Mouse (Mus musculus) mouse embryonic stem cell (cell line): Measurements from ENCODE around the gene Fam50b.

Source experiments
- in situ Hi-C, 2 experiments: fragments of 300-500 bp; cut with MboI; formaldehyde crosslinking; loops; 1 replicate in 1 of 2; 3 replicates in 1 of 2; pipeline ENCODE4 v1.14.3; 2019 to 2020; ENCODE audit warnings: low sequenced_read_pairs in 2 of 2, low pct_unique_long_range_greater_than_20kb in 1 of 2, mixed read lengths in 1 of 2; ENCODE audit not compliant: unreplicated experiment in 1 of 2

The Fam50b gene

GRCm38 (mm10) chr13:34780856-34781610, 46.4 kb downstream of the Fam50b start:
- in situ Hi-C loops, result no loop called here

DNA sequence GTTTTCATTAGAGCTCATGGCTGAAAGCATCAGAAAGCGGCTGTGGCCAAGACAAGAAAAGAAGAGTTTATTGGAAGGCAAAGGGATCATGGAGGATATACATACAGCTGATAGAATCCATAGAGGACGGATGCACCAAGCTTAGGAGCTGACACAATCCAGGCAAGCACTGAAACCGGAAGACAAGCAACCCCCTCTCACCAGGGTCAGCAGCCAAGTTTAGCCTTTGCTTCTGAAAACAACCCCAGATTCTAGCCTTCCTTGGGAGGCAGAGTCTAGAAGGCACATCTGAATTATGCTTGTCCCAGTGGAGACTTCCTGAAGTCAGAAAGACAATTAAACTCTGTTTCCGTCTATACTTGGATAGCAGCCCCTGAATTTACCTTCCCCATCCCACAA, 47.0 kb downstream of the Fam50b start:
- in situ Hi-C loops, result no loop called here

DNA sequence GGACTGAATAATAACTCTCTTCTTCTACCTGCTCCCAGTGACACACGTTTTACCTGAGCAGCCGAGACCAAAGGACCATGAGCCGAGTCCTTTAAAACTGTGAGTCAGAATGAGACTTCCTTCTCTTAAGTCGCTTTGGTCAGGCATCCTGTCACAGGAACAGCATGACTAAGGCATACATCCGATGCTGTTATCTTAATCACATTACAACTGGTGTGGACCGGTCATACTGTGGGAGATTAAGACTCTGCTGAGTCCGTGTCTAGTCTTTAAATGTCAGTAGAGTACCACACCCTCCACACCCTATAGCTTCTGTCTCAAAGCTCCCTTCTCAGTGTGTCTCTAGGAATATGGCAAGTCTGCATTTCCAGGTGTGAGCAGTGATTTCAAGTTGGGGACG, 50.2 kb downstream of the Fam50b start:
- in situ Hi-C loops, result no loop called here

- in situ Hi-C loops, result no loop called here
Measured at GRCm38 (mm10) chr13:34786634-34787033, 52.0 kb downstream of the Fam50b start.

DNA sequence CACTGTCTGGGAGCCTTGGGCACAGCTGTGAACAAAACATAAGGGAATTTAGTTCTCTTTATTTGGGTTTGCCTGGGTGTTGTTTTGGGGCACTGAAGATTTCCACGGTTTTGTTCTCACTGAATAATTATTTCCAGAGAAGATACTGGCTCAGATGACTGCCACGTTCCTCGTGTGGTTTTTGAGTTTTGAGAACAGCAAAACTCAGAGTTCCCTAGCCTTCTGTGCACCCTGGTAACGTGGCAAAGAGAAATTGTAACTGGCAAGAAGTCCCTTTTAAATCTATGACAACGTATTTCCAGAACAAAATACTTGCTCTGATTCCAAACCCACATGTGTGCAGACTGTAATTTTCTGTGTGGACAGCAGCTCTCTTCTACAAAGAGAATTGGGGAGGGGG, 52.9 kb downstream of the Fam50b start:
- in situ Hi-C loops, result no loop called here

- in situ Hi-C loops, result no loop called here
Measured at GRCm38 (mm10) chr13:34789176-34789818, 54.6 kb downstream of the Fam50b start.

DNA sequence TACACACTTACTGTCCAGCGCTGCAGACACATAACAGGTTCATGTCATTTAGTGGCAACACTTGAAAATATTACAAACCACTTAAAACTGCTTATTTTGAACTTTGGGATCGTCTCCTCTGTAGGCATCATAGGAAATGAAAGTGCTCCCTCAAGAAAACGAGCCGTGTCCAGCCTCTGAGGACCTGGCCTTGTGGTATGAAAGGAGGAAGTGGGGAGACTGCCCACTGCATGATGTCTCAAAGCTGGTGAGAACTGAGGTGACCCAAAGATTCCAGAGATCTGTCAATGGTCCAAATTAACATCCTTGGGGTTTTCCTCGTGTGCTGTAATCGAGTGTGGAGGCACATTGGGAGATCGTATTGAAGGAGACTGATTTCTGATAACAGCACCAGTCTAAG, 58.4 kb downstream of the Fam50b start:
- in situ Hi-C loops, result loop anchor here in 1 of 2 experiments (10.0 kb wide), 1 partner anchor 48 kb away; no protein-coding TSS in a partner anchor

DNA sequence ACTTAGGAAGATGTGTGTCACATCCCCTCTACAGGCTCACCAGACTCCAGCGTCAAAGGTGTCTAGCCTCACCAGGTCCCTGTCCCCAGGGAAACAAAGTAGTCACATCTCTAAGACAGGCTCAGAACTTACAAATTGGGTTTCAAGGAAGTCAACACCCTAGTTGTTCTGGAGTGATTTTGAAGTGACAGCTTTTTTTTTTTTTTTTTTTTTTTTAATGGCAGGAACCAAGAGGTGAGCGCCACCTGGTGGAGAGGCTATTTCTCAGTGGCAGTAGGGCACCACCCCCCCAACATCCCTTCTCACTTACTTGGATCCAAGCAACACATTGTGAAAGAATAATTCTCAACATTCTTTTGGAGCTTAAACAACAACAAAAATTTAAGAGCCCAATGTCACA, 59.2 kb downstream of the Fam50b start:
- in situ Hi-C loops, result loop anchor here in 1 of 2 experiments (10.0 kb wide), 1 partner anchor 49 kb away; no protein-coding TSS in a partner anchor

DNA sequence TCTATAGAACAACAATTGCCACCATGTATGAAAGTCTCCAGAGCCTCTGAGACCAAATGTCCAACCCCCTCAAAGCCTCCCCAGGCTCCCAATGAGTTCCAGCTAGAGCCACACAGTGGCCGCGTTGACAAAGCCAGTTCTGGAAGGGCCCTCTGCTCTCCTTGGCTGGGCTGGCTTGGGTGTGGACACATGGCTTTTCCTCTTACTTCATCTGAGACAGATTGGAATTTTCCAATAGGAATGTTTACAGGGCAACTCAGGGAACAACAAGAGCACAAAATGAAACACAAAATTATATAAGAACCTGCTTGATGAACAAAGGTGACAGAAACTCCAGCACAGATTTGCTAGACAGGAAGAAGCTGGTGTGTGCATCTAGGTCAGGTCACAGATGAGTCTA, 59.8 kb downstream of the Fam50b start:
- in situ Hi-C loops, result loop anchor here in 1 of 2 experiments (10.0 kb wide), 1 partner anchor 50 kb away; no protein-coding TSS in a partner anchor
